Mouse (Mus musculus) left cerebral cortex, adult 8-10 months (tissue): ENCODE measurements at regions not wholly inside any gene's neighbourhood (a gene's known extent, or its start where the extent isn't known, plus 50 kb on each side); places are given as distances from the start of the nearest gene placed in this dataset.

Source experiments
- DNase-seq, 2 experiments: peaks; one replicate each; pipeline ENCODE4 v3.0.0; 2022; ENCODE audit warnings: low spot score in 2 of 2

- DNase-seq: no peak
Measured at GRCm38 (mm10) chr13:110537960-110538463, 143.2 kb downstream of the Plk2 start.

GRCm38 (mm10) chr13:110540543-110541265, 145.9 kb downstream of the Plk2 start:
- peak in 1 of 2 experiments; percentile 66 for DNase-seq

GRCm38 (mm10) chr13:110541288-110542148, 146.7 kb downstream of the Plk2 start:
- DNase-seq: peak in 1 of 2 experiments; percentile 36

GRCm38 (mm10) chr13:110542303-110543065, 147.6 kb downstream of the Plk2 start:
- no peak for DNase-seq

- no peak for DNase-seq
Measured at GRCm38 (mm10) chr13:110545454-110545853, 150.6 kb downstream of the Plk2 start.

GRCm38 (mm10) chr13:110555529-110556319, 160.9 kb downstream of the Plk2 start:
- no peak for DNase-seq

GRCm38 (mm10) chr13:110556355-110557095, 161.7 kb downstream of the Plk2 start:
- no peak for DNase-seq

GRCm38 (mm10) chr13:110557930-110558727, 163.3 kb downstream of the Plk2 start:
- peak in 1 of 2 experiments; percentile 77 for DNase-seq

GRCm38 (mm10) chr13:110560566-110560965, 165.7 kb downstream of the Plk2 start:
- peak in 1 of 2 experiments; percentile 68 for DNase-seq

- no peak for DNase-seq
Measured at GRCm38 (mm10) chr13:110562499-110562898, 167.7 kb downstream of the Plk2 start.

GRCm38 (mm10) chr13:110562902-110563301, 168.1 kb downstream of the Plk2 start:
- no peak for DNase-seq

GRCm38 (mm10) chr13:110563967-110564366, 169.1 kb downstream of the Plk2 start:
- DNase-seq: no peak

- DNase-seq: no peak
Measured at GRCm38 (mm10) chr13:110568482-110569179, 173.8 kb downstream of the Plk2 start.

- no peak for DNase-seq
Measured at GRCm38 (mm10) chr13:110569180-110569512, 174.3 kb downstream of the Plk2 start.

GRCm38 (mm10) chr13:110570386-110570785, 175.5 kb downstream of the Plk2 start:
- DNase-seq: no peak

GRCm38 (mm10) chr13:110573360-110574065, 178.7 kb downstream of the Plk2 start:
- no peak for DNase-seq

GRCm38 (mm10) chr13:110574764-110575471, 180.1 kb downstream of the Plk2 start:
- no peak for DNase-seq
